Mouse (Mus musculus): ENCODE data around the gene Large1. TPM values are rescaled to one million over a fixed set of nuclear protein-coding genes. Genes with fewer than 3 reads are reported as not detected.
"Not testable (repeated sequence)": the region's sequence is repeated elsewhere in the genome, so short reads cannot be mapped to it uniquely, and the experiment has no call there.

The Large1 gene
- polyA plus RNA-seq, 1 experiment from 2014 or later = 8.3 TPM

GRCm38 (mm10) chr8:73007489-73007888, 345.9 kb downstream of the Large1 start:
- ATAC-seq (ENCODE audit: insufficient number of reproducible peaks, insufficient read depth, low FRiP score, low TSS enrichment, low read depth) = no peak
- no peak overlapping the region for H3K4me2 ChIP-seq
- no peaks in the 10 kb centered on the region for H3K9me3 ChIP-seq
- H3K9ac ChIP-seq (replicated peaks) = no peak overlapping the region
- no peaks in the 10 kb centered on the region for H3K4me1 ChIP-seq (replicated peaks)
- no peaks in the 10 kb centered on the region for H3K36me3 ChIP-seq
- H3K4me3 ChIP-seq (replicated peaks) = no peak overlapping the region
- no peaks in the 10 kb centered on the region for H3K27me3 ChIP-seq
- no peak overlapping the region for H3K27ac ChIP-seq
- 50% methylated on average over 2 of the region's 2 CpGs for WGBS

GRCm38 (mm10) chr8:73003858-73004257, 349.5 kb downstream of the Large1 start:
- Histone ChIP-seq H3K4me3 (replicated peaks) (no peak overlapping the region), H3K4me2 (no peak overlapping the region), H3K9ac (replicated peaks) (no peak overlapping the region), H3K9me3 (no peaks in the 10 kb centered on the region), H3K4me1 (replicated peaks) (no peaks in the 10 kb centered on the region), H3K27me3 (no peaks in the 10 kb centered on the region), H3K36me3 (no peaks in the 10 kb centered on the region), H3K27ac (no peak overlapping the region)
- ATAC-seq (ENCODE audit: insufficient number of reproducible peaks, insufficient read depth, low FRiP score, low TSS enrichment, low read depth) = no peak; the same call in 1 of the 2 replicates
- WGBS = 45% methylated on average over 2 of the region's 2 CpGs

DNA sequence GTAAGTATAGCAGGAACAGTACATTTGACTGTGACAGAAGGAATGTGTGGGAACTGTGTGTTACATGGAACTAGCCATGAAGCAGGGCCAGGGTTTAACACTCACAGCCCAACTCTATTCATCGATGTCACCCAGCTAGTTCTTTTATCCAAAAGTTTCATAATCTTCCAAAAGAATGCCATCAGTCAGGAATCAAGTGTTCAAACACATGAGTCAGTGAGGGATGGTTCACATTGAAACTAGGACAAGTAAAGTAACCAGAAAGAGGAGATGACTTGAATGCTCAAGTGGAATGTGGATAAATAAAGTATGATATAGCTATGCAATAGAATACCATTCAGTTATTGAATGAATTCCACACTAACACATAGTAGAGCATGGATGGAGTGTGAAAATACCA, 359.5 kb downstream of the Large1 start:
- Histone ChIP-seq H3K9me3 (no peaks in the 10 kb centered on the region), H3K4me1 (replicated peaks) (no peaks in the 10 kb centered on the region), H3K27me3 (no peaks in the 10 kb centered on the region), H3K4me2 (no peak overlapping the region), H3K4me3 (replicated peaks) (no peak overlapping the region), H3K9ac (replicated peaks) (no peak overlapping the region), H3K36me3 (no peaks in the 10 kb centered on the region), H3K27ac (no peak overlapping the region)
- no peak for ATAC-seq (ENCODE audit: insufficient number of reproducible peaks, insufficient read depth, low FRiP score, low TSS enrichment, low read depth)
- WGBS = 95% methylated on average over 1 of the region's 1 CpGs

DNA sequence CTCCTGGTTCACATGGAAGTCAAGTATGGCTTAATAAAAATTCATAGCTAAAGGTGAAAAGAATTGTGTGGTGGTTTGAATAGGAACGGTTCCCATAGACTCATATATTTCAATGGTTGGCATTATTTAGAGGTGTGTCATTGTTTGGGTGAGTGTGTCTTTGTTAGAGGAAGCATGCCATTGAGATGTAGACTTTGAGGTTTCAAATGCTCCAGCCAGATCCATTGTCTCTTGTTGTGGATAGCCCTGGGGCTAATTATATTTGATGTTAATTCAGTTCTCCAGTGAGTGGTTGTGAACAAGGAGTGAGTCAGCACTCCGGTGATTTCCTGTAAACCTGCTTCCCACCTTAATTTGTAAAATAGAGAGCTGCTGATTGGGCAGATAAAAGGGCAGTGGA, 362.9 kb downstream of the Large1 start:
- Histone ChIP-seq H3K4me2 (no peak overlapping the region), H3K4me3 (replicated peaks) (no peak overlapping the region), H3K27me3 (no peaks in the 10 kb centered on the region), H3K27ac (no peak overlapping the region), H3K4me1 (replicated peaks) (no peaks in the 10 kb centered on the region), H3K36me3 (no peaks in the 10 kb centered on the region), H3K9ac (replicated peaks) (no peak overlapping the region), H3K9me3 (no peaks in the 10 kb centered on the region)
- WGBS = 86% methylated on average over 2 of the region's 2 CpGs
- ATAC-seq (ENCODE audit: insufficient number of reproducible peaks, insufficient read depth, low FRiP score, low TSS enrichment, low read depth) = no peak

- no peak for ATAC-seq (ENCODE audit: insufficient number of reproducible peaks, insufficient read depth, low FRiP score, low TSS enrichment, low read depth)
- Histone ChIP-seq H3K27me3 (no peaks in the 10 kb centered on the region), H3K4me2 (no peak overlapping the region), H3K36me3 (no peaks in the 10 kb centered on the region), H3K9ac (replicated peaks) (no peak overlapping the region), H3K4me1 (replicated peaks) (no peaks in the 10 kb centered on the region), H3K9me3 (no peaks in the 10 kb centered on the region), H3K4me3 (replicated peaks) (no peak overlapping the region), H3K27ac (no peak overlapping the region)
- WGBS = 93% methylated on average over 1 of the region's 1 CpGs
Measured at GRCm38 (mm10) chr8:72982832-72983231, 370.5 kb downstream of the Large1 start.

DNA sequence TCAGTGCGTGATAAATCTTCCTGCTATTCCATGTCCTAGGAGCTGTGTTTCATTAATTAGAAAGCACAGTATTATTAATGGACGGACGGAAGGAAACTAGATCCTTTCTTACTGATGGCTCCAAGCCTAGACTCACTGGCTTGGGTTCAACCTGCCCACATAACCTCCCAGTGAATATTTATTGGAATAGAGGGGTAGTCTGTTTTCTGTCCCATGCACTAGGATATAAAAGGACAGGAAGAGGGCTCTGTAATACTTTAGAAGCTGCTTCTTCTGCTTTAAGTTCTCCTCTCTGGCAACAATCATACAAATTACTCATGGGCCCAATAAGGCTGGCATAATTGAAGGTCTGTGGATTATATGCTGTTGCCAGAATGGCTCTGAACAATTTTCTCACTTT, 398.3 kb downstream of the Large1 start:
- H3K27ac ChIP-seq = no peak overlapping the region
- no peak overlapping the region for H3K4me3 ChIP-seq (replicated peaks)
- no peak overlapping the region for H3K9ac ChIP-seq (replicated peaks)
- no peak overlapping the region for H3K4me2 ChIP-seq
- ATAC-seq (ENCODE audit: insufficient number of reproducible peaks, insufficient read depth, low FRiP score, low TSS enrichment, low read depth) = no peak
- 84% methylated on average over 3 of the region's 3 CpGs for WGBS
- H3K4me1 ChIP-seq (replicated peaks) = no peaks in the 10 kb centered on the region
- H3K9me3 ChIP-seq = no peaks in the 10 kb centered on the region
- no peaks in the 10 kb centered on the region for H3K36me3 ChIP-seq
- no peaks in the 10 kb centered on the region for H3K27me3 ChIP-seq

GRCm38 (mm10) chr8:72941393-72941792, 411.9 kb downstream of the Large1 start:
- H3K4me3 ChIP-seq (replicated peaks); H3K9me3 ChIP-seq; H3K27me3 ChIP-seq; H3K27ac ChIP-seq; H3K36me3 ChIP-seq; H3K4me1 ChIP-seq (replicated peaks); ATAC-seq (ENCODE audit: insufficient number of reproducible peaks, insufficient read depth, low FRiP score, low TSS enrichment, low read depth); H3K9ac ChIP-seq (replicated peaks); H3K4me2 ChIP-seq: not testable (repeated sequence)
- WGBS = 76% methylated on average over 8 of the region's 8 CpGs

- H3K4me3 ChIP-seq (replicated peaks) = no peak overlapping the region
- no peaks in the 10 kb centered on the region for H3K9me3 ChIP-seq
- H3K27ac ChIP-seq = no peak overlapping the region
- H3K4me2 ChIP-seq = no peak overlapping the region
- no peaks in the 10 kb centered on the region for H3K36me3 ChIP-seq
- no peak overlapping the region for H3K9ac ChIP-seq (replicated peaks)
- H3K27me3 ChIP-seq = no peaks in the 10 kb centered on the region
- 81% methylated on average over 2 of the region's 2 CpGs for WGBS
- no peak for ATAC-seq (ENCODE audit: insufficient number of reproducible peaks, insufficient read depth, low FRiP score, low TSS enrichment, low read depth)
- H3K4me1 ChIP-seq (replicated peaks) = no peaks in the 10 kb centered on the region
Measured at GRCm38 (mm10) chr8:72919182-72919902, 434.0 kb downstream of the Large1 start.

- Histone ChIP-seq H3K4me2 (no peak overlapping the region), H3K9me3 (no peaks in the 10 kb centered on the region), H3K9ac (replicated peaks) (no peak overlapping the region), H3K27me3 (no peaks in the 10 kb centered on the region), H3K4me3 (replicated peaks) (no peak overlapping the region), H3K36me3 (no peaks in the 10 kb centered on the region), H3K27ac (no peak overlapping the region), H3K4me1 (replicated peaks) (no peaks in the 10 kb centered on the region)
- WGBS = 59% methylated on average over 4 of the region's 4 CpGs
- ATAC-seq (ENCODE audit: insufficient number of reproducible peaks, insufficient read depth, low FRiP score, low TSS enrichment, low read depth) = no peak
Measured at GRCm38 (mm10) chr8:72905491-72905890, 447.8 kb downstream of the Large1 start.

- 47% methylated on average over 6 of the region's 6 CpGs for WGBS
- ATAC-seq (ENCODE audit: insufficient number of reproducible peaks, insufficient read depth, low FRiP score, low TSS enrichment, low read depth) = no peak
- no peak overlapping the region for H3K27ac ChIP-seq
Measured at GRCm38 (mm10) chr8:72901591-72901990, 451.7 kb downstream of the Large1 start.

GRCm38 (mm10) chr8:72899321-72899720, 454.0 kb downstream of the Large1 start:
- Histone ChIP-seq H3K9ac (replicated peaks) (no peak overlapping the region), H3K4me3 (replicated peaks) (no peak overlapping the region), H3K27me3 (no peaks in the 10 kb centered on the region), H3K27ac (no peak overlapping the region), H3K4me2 (no peak overlapping the region), H3K4me1 (replicated peaks) (no peaks in the 10 kb centered on the region), H3K9me3 (no peaks in the 10 kb centered on the region), H3K36me3 (no peaks in the 10 kb centered on the region)
- 88% methylated on average over 3 of the region's 3 CpGs for WGBS
- no peak for ATAC-seq (ENCODE audit: insufficient number of reproducible peaks, insufficient read depth, low FRiP score, low TSS enrichment, low read depth)

More at GRCm38 (mm10) chr8:72901591-72901990, 451.7 kb downstream of the Large1 start:
- no peak overlapping the region for H3K4me2 ChIP-seq
- H3K4me1 ChIP-seq (replicated peaks) = no peaks in the 10 kb centered on the region
- no peaks in the 10 kb centered on the region for H3K9me3 ChIP-seq
- no peaks in the 10 kb centered on the region for H3K27me3 ChIP-seq
- no peak overlapping the region for H3K4me3 ChIP-seq (replicated peaks)
- H3K9ac ChIP-seq (replicated peaks) = no peak overlapping the region
- no peaks in the 10 kb centered on the region for H3K36me3 ChIP-seq

DNA sequence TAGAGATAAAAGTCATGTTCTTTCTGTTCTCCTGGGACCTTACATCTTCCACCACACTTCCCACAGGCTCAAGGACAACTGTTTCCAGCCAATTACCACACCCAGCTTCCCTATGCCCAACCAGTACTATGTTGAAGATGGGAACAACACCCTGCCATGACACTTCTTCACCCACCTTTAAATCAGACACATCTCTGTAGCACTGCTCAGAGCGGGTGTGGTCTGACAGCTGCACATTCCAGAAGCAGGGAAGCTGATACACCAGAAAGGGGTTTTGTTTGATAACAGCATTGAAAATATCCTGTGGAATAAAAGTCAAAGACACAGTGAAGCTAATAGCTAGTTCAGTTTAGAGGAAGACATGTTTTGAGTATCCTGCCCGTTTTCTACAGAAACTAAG, 470.3 kb downstream of the Large1 start:
- Histone ChIP-seq H3K4me2 (no peak overlapping the region), H3K4me3 (replicated peaks) (no peak overlapping the region), H3K27ac (no peak overlapping the region), H3K4me1 (replicated peaks) (no peaks in the 10 kb centered on the region), H3K27me3 (no peaks in the 10 kb centered on the region), H3K9me3 (no peaks in the 10 kb centered on the region), H3K36me3 (0 out of 2 replicates have a peak, but pooled peaks cover 5% of the 10 kb centered on the region), H3K9ac (replicated peaks) (no peak overlapping the region)
- no peak for ATAC-seq (ENCODE audit: insufficient number of reproducible peaks, insufficient read depth, low FRiP score, low TSS enrichment, low read depth)
- WGBS = 94% methylated on average over 2 of the region's 2 CpGs

Measured in limb, embryonic 12.5 days (tissue).